Mouse (Mus musculus): Measurements from ENCODE around the gene Nfe2l1.
"Not testable (repeated sequence)": the region's sequence is repeated elsewhere in the genome, so short reads cannot be mapped to it uniquely, and the experiment has no call there.

The Nfe2l1 gene

GRCm38 (mm10) chr11:96816979-96817378, 12.8 kb downstream of the Nfe2l1 start:
- no peak for DNase-seq

GRCm38 (mm10) chr11:96816494-96816893, 13.3 kb downstream of the Nfe2l1 start:
- DNase-seq, result no peak

GRCm38 (mm10) chr11:96815895-96816294, 13.9 kb downstream of the Nfe2l1 start:
- DNase-seq, result no peak

- no peak for DNase-seq
These were observed 15.3 kb downstream of the Nfe2l1 start for GRCm38 (mm10) chr11:96814443-96814842.

DNA sequence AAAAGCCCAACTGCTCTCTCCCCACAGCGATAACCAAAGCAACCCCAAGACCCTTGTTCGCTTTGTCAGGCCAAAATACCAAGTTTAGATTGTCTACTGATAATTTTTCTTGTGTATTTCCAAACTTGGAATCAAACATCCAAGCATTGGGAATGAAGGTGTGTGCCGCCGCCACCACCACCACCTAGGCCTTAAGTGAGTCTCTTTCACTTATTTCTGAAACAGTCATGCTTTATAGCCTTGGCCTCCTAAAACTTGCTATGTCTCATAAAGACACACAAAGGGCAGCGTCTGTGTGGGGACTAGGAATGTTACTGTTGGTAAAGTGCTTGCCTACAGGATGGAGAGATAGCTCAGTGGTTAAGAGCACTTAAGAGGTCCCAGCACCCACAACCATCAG, 15.8 kb downstream of the Nfe2l1 start:
- no peak for DNase-seq

- DNase-seq, result no peak
These were observed 16.3 kb downstream of the Nfe2l1 start for GRCm38 (mm10) chr11:96813455-96813854.

- not testable (repeated sequence) for DNase-seq
These were observed 18.6 kb downstream of the Nfe2l1 start for GRCm38 (mm10) chr11:96811188-96811587.

GRCm38 (mm10) chr11:96809562-96810235, 20.1 kb downstream of the Nfe2l1 start:
- DNase-seq, result no peak

DNA sequence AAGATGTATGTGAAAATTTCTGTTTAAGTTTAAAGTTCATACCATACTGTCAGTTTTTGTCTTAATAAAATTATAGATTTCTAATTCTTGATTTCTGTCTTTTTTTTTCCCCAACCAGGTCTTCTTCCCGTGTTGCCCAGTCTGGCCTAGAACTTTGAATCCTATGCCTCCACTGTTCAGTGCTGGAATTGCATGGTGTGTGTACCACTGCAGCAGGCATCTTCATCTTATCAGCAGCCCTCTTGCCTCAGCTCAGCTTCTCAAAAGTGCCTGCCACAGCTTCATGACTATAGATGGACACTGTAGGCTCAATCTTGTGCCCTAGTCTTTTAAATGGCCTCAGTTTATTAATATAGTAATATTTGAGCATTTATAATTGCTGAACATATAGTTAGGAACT, 21.7 kb downstream of the Nfe2l1 start:
- DNase-seq, result no peak

DNA sequence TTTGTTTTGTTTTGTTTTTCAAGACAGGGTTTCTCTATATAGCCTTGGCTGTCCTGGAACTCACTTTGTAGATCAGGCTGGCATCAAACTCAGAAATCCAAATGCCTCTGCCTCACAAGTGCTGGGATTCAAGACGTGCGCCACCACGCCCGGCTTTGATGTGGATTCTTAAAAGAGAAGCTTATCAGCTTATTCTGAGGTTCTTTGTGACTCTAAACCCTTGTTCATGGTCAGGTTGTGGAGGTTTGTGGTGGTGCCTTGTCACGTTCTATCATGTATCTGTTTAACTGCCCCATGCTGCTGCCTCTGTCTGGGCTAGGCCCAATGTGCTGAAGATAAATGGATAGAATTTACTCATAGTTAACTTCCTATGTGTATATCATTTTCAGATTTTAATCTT, 24.2 kb downstream of the Nfe2l1 start:
- DNase-seq, result no peak

DNA sequence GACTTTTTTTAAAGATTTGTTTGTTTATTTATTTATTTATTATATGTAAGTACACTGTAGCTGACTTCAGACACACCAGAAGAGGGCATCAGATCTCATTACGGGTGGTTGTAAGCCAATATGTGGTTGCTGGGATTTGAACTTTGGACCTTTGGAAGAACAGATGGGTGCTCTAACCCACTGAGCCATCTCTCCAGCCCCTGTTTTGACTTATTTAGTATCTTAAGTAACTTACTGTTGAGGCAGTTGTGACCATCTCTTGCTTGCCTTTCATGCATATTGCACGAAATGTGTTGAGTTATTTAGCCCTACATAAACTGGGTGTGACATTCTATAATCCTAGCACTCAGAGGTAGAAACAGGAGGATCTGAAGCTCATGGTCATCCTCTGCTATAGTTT, 30.3 kb downstream of the Nfe2l1 start:
- no peak for DNase-seq

DNA sequence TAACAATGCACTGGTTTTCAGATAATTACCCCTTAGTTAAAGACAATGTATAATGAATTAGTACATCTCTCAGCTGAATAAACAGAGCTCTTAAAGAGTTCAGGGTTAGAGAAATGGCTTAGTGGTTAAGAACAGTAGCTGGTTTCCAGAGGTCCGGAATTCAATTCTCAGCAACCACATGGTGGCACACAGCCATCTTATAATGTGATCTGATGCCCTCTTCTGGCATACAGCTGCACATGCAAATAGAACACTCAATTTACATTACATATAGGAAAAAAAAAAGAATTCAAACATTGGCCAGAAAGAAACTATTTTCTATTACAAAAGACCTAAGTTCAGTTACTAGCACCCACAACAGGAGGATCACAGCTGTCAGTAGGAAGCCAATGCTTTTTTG, 33.2 kb downstream of the Nfe2l1 start:
- no peak for DNase-seq

- no peak for DNase-seq
These were observed 33.7 kb downstream of the Nfe2l1 start for GRCm38 (mm10) chr11:96796081-96796480.

DNA sequence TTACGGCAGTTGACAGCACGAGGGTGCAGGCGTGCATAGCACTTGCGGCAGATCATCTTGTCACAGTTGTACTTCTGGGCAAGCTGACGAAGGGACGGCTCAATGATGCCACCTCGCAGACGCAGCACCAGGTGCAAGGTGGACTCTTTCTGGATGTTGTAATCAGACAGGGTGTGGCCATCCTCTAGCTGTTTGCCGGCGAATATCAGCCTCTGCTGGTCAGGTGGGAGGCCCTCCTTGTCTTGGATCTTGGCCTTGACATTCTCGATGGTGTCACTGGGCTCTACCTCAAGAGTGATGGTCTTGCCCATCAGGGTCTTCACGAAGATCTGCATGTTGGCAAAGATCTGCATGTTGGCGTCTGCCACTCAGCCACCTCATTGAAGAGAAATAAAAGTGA, 34.3 kb downstream of the Nfe2l1 start:
- no peak for DNase-seq

- DNase-seq, result no peak
These were observed 39.1 kb downstream of the Nfe2l1 start for GRCm38 (mm10) chr11:96790681-96791080.

- no peak for DNase-seq
These were observed 39.8 kb downstream of the Nfe2l1 start for GRCm38 (mm10) chr11:96789990-96790389.

- DNase-seq, result peak; percentile 91 to 94
These were observed 40.6 kb downstream of the Nfe2l1 start, which contains the start of gene Cbx1 for GRCm38 (mm10) chr11:96788871-96789795. Cbx1 (plus strand) TSS chr11:96789127.

- no peak for DNase-seq
These were observed 42.9 kb downstream of the Nfe2l1 start for GRCm38 (mm10) chr11:96786731-96787450.

- peak; percentile 40 to 84 for DNase-seq
These were observed 44.9 kb downstream of the Nfe2l1 start for GRCm38 (mm10) chr11:96784847-96785246.

DNA sequence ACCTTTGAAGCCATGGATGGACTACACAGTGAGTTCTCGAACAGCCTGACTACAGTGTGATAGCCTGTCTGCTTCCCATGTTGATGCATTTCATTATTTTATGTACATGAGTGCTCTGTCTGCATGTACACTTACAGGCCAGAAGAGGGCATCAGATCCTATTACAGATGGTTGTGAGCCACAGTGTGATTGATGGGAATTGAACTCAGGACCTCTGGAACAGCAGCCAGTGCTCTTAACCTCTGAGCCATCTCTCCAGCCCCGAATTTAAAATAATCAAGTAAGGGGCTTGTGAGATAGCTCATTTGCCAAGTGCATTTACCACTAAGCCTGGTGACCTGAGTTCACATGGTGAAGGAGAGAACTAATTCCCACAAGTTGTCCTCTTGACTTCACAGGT, 48.3 kb downstream of the Nfe2l1 start:
- DNase-seq, result no peak

GRCm38 (mm10) chr11:96780306-96780705, 49.5 kb downstream of the Nfe2l1 start:
- DNase-seq, result no peak

GRCm38 (mm10) chr11:96778061-96778627, 51.6 kb downstream of the Nfe2l1 start:
- DNase-seq, result not testable (repeated sequence)
